Mouse (Mus musculus) T-helper 17 cell (primary cell): Measurements from ENCODE around the gene Pmm2.

Experiments
- in situ Hi-C, 2 experiments: fragments of 300-600 bp; cut with MboI, MseI; formaldehyde crosslinking; loops; 1 replicate in 1 of 2; 2 replicates in 1 of 2; pipeline ENCODE4 v1.15.1; 2025; ENCODE audit warnings: high pct_unique_total_duplicates in 2 of 2

The Pmm2 gene

DNA sequence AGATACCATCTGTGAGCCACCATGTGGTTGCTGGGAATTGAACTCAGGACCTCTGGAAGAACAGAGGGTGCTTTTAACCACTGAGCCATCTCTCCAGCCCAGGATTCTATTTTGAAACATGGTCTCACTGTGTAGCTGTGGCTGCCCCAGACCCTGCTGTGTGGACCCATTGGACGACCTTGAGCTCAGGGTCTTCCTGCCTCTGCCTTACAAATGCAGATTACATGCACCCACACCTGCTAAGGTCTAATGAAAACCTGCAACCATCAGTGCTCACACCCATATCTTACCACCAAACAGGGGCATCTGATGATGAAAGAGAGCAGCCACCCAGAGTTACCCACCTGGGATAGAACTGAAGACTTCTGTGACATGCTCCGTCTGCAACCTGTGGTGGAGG lies 18.8 kb downstream of the Pmm2 start:
- in situ Hi-C loops: no loop called here

DNA sequence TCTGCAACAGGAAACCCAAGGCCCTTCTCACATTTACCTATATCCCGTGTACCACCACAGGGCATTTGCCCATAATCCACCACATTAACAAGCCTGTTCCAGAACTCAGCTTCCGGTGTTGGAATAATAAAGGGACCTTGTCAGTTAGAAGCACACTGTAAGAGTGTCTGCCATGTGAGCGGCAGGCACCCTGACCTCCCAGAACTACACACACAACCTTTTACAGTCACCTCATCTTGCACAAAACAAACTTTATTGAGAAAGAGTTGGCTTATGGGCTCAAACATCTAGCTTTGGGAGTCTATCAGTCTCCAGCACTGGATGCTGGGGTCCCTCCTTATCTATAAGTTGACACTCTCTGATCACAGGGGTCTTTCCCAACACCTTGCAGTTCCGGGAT lies 20.9 kb downstream of the Pmm2 start:
- in situ Hi-C loops: no loop called here

DNA sequence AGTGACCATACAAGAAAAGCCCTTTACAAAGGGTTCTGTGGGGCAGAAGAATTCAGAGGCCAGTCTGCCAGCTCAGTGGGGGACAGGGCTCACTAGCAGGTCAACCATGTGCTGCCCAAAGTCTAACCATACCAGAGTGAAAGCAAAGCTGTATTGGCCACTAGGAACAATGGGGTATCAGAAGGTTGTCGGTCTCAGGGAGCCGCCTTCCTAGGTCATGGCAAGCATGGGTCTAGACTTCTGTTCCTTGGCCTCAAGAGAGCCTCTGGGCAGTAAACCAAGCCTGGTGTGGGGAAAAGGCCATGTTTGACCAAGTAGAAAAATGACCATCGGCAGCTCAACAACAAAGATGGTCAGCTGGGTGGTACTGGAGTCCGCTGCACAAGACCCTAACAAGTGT lies 21.3 kb downstream of the Pmm2 start:
- in situ Hi-C loops: no loop called here

DNA sequence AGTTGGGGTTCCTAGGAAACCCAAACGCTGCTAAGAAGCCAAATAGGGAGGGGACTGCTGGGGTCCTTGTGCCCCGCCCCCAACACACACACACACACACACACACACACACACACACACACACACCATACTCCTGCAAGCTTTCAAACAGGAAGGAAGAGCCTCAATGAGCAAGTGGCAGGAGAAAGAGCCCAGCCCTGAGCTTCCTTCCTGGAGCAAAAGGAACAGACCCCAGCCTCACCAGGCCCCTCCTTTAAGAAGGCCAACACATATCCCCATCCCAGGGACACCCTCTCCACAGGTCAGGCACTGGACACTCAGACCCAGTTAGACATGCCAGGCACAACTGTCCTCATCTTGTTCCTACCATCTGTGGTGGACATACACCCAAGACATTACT lies 25.5 kb downstream of the Pmm2 start:
- in situ Hi-C loops: no loop called here

DNA sequence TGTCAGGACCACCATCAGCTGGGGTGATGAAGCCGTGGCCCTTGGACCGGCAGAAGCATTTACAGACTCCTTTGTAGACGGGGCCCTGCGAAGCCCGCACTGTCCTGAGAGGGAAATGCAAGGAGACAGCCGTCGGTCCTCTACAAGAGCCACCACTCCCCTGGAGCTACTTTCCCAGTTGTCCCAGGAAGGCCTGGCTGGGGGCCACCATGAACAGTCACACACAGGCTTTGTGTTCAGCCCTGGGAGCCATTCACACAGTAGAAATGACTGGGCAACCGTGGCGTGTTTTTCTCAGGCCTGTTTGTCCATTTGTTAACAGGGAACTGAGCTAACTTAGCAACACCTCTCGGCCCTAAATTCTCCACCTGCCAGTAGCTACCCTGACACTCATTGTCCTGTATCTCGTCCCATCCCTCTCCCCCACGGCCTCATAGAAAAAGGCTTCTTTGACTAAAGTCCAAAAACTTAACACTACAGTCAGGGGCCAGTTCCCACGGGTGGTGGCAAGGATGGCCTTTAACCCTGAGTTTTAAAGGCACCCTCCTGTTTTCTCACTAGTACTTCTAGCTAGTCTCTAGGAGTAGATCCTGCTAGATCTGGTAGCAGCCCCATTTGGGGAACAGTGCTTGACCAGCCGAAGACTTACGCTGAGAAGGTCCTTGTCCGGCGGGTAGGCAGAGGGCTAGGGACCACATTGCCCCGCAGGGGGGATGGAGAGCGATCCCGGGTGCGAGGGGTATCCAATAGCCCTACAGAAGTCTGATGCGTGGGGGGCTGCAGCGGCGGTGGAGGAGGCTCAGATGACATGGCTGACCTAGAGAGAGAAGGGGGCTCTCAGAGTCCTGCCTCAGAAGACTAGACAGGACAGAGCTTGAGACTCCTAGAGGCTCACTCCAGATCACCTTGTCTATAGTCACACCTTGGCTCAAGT lies 26.4 kb downstream of the Pmm2 start:
- in situ Hi-C loops: no loop called here

DNA sequence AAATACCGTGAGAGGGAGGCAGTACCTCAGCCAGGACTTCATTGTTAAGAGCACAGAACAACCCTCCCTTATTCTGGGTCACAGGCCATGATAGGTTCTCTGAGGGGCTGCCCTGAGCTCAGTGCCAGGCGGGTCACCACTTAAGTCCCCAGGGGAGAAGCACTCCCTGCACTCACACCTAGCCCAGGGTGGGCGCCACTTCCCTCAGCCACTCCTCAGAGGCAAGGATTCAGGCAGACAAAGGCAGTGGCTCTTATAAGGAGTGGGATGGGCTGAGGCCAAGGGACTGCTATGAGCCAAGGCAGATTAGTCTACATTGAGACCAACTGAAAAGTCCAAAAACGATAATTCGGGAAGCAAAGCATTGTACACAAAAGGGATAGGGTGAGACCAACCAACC lies 27.9 kb downstream of the Pmm2 start:
- in situ Hi-C loops: no loop called here

DNA sequence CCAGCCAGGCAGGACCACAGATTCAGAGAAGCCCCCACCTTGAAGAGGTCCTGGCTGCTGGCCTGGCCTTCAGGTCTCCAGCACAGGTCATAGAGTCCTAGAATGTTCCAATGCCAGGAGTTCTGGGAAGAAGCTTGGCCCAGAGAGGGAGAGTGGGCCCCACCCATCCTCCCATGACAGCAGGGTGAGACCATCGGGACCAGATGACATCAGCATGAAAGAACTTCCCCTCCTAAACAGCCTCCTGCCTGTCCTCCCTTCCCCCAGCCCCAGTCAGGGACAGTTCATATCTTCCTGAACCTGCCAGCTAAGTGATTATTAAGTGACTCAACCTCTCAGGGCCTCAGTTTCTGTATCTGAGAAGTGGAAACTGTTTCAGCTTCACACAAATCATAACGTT lies 29.0 kb downstream of the Pmm2 start:
- in situ Hi-C loops: no loop called here

DNA sequence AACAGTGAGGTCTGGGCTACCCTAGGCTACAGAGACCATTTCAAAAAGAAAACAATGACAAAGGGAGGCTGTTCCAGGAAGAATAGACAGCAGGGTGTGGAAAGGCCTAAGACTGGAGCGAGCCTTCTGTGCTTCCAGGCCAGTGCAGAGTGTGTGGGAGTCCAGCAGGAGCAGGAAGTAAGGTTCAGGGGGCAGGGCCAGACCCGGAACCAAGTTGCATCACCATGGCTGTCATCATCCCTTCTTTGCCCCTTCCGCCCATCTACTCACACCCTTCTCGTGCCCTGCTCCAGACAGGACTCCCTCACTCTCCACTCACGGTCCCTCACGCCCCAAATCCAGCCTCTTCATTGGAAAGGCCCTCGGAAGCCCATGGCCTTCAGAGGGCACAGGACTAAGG lies 29.8 kb downstream of the Pmm2 start:
- in situ Hi-C loops: no loop called here

DNA sequence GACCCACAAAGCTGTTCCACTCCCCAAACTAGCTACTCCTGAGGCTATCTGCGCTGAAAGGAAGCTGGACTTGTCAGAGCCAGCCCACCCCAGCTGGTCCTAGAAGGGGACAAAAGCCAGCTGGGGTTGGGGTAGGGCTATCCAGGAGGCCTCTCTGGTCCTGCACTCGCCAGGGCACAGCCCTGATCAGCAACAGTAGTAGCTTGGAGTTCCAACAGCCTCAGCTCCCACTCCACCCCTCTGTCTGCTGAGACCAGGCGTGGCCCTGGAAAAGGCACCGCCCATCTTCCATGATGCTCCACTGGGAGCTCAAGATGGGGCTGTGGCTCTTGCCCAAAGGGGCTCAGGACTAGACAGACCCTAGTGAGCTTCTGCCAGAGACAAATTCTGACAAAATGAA lies 30.3 kb downstream of the Pmm2 start:
- in situ Hi-C loops: no loop called here

DNA sequence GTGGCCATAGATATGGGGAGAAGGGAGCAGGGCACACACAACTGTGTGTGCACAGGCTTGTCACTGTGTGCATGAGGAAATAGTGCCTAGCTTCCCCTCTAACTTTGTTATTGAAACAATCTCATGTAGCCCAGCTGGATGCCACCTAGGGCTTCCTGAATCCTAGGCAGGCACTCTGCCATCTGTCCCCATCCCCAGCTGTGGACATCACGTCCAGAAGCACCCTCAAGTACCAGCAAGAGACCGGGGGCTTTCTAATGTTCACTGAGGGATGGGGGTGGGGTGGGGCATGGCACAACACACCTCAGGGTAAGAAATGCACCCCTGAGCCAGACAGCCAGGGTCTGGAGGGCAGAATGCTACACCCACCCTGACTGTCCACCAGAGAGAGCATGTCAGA lies 30.9 kb downstream of the Pmm2 start:
- in situ Hi-C loops: no loop called here

DNA sequence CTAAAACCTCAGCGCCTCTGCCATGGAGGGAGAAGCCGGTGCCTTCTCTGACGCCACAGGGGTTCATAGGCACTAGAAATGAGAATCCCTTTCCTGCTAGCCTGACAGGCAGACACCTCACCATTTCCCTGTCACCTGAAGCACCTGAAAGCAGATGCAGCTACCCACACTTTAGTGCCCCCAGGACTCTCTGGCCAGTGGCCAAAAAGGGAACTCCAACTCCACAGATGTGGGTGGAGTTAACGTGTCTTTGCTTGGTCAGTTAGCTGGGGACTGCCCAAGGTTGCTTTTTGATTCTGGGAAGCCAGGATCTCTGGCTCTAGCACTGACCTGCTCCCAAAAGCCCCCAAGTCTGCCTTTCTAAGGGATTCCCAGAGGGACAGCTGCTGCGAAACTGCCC lies 32.0 kb downstream of the Pmm2 start:
- in situ Hi-C loops: no loop called here

DNA sequence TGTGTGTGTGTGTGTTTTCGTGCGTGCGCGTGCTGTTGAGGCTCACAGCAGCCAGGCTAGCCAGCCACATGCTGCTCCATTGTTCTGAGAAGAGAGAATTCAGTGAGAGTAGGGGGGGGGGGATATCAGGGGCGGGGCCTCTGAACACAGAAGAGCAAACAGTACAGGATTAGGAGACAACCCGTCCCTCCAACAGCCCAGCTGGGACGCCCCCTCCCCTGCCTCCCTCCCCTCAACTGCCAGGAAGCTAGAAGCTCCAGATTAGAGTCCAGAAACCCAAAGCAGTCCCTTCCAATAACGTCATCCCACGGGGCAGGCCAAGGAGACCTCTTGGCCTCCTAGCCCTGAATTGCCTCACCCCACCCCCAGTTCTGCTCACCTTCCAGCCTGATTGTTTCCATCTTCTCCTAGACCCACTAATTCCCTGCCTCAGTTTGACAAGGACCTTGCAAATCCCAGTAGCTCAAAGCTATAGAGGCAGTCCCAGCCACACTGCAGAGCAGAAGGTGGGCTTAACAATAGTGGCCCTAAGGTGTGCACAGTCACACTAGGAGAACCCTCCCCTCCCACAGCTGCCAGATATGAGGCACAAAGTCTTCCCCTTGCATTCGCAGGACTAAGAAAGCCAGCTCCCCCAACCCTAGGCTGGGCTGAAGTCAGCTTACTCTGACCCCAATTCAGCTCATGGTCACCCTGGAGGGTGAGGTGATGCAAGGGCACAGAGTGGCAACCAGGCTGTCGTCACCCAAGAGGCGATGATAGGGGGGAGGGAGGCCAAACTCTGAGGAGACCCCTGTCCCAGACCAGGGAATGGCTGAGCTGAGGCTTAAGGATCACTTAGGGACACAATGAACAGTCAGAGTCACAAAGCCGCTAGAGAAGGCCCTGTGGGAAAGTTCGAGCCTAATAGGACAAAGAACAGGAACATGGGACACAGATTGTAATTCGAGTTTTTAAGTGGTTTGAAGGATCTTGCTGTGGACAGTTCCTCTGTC lies 32.9 kb downstream of the Pmm2 start:
- in situ Hi-C loops: no loop called here

DNA sequence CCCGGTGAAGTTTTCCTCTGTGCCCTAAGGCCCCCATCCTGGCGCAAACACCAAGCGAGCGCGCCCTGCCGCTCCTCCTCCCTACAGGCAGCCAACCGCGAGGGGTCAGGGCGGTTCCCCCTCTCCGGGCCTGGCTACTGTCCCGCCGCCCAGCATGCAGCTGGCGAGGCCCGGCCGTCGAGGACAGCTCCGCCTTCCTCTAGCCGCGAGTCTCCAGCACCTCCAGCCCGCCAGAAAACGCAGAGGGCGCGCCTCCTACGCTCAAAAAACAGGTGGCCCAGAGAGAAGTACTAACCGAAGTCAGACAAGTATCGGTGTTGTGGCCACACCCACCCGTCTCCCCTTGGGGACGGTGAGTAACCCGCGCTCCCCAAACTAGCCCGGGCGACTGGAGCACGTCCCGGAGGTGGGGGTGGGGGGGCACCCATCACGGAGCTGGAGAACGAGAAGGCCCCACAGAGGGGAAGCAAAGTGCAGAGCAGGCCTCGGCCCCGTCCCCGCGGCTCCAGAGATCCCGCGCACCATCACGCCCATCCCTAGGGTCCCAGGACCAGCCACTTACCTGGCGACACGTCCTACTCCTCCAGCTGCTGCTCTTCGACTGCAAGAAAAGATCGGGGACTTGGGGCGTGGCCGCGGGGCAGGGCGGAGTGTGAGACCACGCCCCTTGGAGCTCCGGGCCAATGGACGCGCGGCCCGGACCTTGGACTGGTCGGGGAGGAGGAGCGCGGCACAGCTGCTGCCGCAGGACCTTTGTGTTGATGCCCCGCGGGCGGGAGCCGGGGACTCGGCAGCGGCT lies 34.3 kb downstream of the Pmm2 start, which contains the start of gene Carhsp1:
Gene Carhsp1, minus strand, starts transcription at position 605 of the 799 bp plus-strand sequence.
- in situ Hi-C loops: no loop called here

DNA sequence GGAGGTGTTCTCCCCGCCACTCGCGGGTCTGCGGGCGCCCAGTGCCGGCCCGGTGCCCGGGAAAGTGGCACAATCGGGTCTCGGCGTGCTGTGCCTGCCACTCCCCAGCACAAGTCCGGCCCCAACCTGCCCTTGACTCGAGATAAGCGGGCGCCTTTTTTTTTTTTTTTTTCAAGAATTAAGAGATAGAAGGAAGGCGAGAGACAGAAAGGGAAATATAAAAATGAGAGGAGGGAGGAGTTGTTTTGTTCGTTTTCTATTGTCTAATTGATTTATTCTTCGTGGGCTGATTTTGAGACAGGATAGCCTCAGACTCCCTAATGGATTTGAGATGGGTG lies 34.8 kb downstream of the Pmm2 start:
- in situ Hi-C loops: no loop called here

DNA sequence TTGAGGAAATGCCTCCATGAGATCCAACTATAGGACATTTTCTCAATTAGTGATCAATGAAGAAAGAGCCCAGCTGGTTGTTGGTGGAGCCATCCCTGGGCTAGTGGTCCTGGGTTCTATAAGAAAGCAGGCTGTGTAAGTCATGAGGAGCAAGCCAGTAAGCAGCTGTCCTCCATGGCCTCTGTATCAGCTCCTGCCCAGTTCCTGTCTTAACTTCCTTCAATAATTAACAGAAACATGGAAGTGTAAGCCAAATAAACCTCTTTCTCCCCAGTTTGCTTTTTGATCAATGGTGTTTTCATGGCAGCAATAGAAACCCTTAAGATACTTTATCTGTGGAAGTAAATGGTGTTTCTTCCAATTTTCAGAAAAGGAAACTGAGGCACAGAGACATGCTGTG lies 35.3 kb downstream of the Pmm2 start:
- in situ Hi-C loops: no loop called here

DNA sequence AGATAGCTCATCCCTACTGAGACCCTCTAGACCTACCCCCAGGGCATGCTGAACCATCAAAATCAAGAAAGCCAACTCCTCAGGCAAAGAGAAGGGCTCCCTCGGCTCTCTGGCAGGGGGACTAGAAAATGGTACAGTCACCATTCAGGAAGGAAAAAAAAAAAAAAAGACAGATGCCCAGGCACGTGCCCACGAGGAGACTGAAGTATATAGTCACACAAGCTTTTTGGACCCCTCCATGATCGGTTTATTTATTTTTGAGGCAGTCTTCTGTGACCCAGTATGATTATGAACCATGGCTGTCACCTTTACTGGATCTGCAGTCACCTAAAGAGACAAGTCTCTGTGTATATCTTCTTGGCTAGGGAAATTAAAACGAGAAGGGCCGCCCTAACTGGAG lies 35.9 kb downstream of the Pmm2 start:
- in situ Hi-C loops: no loop called here

DNA sequence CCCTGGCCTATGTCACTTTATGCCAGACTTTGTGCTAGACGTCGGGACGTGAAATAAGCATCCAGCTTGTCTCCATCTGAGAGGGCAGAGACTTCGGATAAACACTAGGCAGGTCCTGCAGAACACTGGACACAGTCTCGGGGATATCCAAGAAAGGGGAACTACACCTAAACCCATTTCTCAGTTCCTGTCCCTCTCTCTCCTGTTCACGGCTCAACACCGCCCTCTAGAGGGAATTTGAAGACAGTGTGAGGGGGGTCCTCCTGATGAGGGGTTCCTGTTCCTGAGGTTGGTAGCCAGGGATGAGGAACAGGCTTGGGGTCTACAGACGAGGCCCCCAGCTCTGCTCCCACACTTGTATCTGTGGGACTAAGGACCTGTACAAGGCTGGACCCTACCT lies 36.7 kb downstream of the Pmm2 start:
- in situ Hi-C loops: no loop called here

DNA sequence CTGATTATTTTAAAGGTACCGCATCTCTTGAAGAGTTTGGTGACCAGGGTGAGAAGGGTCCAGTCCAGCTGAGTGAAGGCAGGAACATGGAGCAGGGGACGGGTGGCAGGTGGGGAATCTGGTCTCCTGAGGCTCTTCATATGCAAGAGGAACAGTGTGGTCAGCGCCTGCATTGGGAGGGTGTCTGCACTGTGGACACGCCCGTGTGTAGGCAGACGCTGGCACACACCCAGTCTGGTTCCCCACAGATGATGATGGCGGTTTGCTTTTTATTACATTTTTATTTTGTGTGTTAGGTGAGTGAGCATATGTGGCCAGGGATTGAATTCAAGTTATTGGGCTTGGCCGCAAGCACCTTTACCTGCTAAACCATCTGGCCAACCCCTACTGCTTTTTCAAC lies 38.1 kb downstream of the Pmm2 start:
- in situ Hi-C loops: loop anchor here (5.0 kb wide), 3 partner anchors 178 to 273 kb away; no protein-coding TSS in a partner anchor

DNA sequence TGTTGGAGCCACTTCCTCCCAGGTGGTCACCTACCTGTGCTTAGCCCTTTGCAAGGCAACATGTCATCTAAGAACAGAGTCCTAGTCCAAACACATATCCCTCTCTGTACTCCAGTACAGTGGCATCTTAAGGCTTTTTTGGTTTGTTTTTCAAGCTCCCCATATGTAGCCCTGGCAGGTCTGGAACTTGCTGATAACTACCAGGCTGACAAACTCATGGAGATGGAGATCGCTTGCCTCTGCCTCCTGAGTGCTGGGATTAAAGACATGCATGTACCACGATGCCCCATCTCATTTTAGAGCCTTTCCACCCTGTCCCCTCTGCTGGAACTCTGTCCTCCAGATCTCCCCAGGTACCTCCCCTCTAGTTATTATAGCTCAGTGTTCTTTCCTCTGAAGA lies 38.8 kb downstream of the Pmm2 start:
- in situ Hi-C loops: loop anchor here (5.0 kb wide), 3 partner anchors 179 to 274 kb away; no protein-coding TSS in a partner anchor

DNA sequence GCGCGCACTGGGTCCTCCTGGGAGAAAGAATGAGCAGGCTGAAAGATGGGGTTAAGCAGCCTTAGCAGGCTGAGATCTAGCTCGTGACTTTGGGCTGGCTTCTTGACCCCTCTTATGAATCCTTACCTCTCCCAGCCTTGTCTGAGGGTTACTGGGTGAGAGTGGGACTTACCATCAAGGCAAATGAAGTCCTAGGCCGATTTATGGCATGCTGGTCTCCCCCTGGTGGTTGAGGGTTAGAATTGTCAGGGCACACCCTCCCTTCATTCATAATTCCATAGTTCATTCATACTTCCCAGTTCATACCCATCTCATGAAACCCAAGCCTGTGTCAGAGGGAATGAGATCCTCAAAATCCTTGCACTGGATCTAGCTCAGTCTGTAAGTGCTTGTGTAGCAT lies 39.3 kb downstream of the Pmm2 start:
- in situ Hi-C loops: loop anchor here (5.0 kb wide), 3 partner anchors 179 to 274 kb away; no protein-coding TSS in a partner anchor

DNA sequence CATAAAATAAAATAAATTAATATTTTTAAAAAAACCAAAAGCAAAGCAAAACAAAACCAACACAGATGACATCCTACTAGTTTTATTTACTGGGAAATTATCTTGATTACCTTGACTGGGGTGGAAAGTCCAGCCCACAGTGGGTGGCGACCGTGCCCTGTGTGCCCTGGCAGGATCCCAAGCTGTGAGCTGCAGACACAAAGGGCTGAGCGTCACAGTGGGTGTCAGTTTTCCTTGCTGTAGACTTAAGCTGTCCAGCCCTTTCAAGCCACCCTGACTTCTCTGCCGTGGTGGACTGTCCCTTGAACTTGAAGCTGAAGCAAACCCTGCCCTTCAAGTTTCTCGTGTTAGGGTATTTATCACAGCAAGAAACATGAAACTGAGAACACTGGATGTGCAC lies 40.6 kb downstream of the Pmm2 start:
- in situ Hi-C loops: loop anchor here (5.0 kb wide), 3 partner anchors 181 to 276 kb away; no protein-coding TSS in a partner anchor
